Mouse (Mus musculus): ENCODE data around the gene Rapgef6.

The Rapgef6 gene

DNA sequence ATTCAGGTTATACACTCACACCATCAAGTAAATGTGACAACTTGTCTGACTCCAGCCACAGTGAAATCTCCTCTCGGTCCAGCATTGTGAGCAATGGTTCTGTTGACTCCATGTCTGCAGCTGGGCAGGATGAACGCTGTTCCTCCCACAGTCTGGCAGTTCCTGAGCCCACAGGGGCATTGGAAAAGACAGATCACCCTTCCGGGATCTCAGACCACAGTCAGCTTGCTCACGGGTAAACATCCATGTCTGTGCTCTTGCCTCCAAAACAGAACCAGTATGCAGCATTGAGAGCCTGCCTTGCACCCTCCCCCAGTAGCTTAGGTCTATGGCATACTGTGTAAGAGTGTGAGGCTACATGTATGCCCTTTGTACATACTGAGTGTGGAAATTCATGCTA lies 167.5 kb downstream of the Rapgef6 start:
- DNase-seq (ENCODE audit: inconsistent age in 2 of 2, low spot score in 1 of 2) = no peak

DNA sequence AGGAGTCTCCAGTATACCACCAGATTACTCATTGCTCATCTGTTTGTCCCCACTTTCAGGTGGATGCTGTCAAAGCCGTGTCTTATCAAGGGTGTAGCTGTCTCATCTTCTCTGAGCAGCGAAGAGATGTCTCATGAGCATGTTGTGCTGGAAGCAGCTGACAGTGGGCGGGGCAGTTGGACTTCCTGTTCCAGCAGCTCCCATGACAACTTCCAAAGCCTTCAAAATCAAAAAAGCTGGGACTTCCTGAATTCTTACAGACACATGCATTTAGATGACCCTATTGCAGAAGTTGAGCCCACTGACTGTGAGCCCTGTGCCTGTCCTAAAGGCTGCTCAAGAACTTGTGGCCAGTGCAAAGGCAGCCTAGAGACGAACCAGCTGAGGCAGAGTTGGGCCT lies 168.5 kb downstream of the Rapgef6 start:
- DNase-seq (ENCODE audit: inconsistent age in 2 of 2, low spot score in 1 of 2) = peak; percentile 19 to 41

DNA sequence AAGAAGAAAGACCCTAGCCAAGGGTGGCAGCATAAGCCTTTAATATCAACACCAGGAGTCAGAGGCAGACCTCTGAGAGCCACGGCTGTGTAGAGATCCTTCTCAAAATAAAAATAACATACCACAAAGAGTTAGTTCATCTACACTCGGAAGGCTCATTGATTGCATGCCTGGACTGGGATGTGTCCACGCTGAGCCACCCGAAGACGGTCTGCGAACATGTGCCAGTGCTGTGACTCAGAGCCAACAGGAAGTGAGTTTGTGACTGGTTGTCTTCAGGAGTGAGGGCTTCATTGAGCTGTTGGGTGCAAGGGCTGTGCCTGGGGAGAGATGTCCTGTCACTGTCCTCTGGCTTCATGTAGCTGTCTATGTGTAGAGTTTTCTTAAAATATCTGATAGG lies 171.0 kb downstream of the Rapgef6 start:
- no peak for DNase-seq (ENCODE audit: inconsistent age in 2 of 2, low spot score in 1 of 2)

DNA sequence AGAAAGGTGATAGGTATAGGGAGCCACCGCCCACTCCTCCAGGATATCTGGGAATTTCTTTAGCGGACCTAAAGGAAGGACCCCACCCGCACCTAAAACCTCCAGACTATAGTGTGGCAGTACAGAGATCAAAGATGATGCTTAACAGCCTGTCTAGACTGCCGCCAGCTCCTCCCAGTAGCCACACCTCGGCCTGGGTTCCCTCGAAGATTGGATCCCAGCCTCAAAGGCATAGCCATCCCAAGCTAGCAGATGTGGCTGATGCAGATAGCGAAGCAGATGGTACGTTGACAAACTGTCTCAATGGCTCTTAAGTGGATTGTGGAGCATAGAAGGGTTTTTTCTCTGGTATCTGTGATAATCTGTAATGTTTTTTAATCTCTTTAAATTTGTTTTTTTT lies 171.6 kb downstream of the Rapgef6 start:
- DNase-seq (ENCODE audit: inconsistent age in 2 of 2, low spot score in 1 of 2) = no peak

DNA sequence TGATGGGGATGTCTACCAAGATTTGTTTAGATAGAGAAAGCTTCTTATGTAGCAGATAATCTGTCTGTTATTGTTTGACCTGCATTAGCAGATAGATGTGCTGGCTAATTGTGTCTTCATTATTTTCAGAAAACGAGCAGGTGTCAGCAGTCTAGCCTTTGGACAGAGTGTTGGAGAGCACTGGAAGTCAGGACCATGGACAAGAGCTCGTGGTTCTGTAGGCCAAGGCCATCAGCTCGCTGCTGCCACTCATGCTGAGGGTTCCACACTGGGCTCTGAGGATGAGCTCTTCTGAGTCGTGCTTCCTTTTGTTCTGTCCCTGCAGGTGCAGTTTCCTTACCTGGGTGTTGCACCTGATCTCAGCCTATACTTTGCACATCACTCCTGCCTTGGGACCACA lies 173.3 kb downstream of the Rapgef6 start:
- DNase-seq (ENCODE audit: inconsistent age in 2 of 2, low spot score in 1 of 2) = peak; percentile 57 to 79

DNA sequence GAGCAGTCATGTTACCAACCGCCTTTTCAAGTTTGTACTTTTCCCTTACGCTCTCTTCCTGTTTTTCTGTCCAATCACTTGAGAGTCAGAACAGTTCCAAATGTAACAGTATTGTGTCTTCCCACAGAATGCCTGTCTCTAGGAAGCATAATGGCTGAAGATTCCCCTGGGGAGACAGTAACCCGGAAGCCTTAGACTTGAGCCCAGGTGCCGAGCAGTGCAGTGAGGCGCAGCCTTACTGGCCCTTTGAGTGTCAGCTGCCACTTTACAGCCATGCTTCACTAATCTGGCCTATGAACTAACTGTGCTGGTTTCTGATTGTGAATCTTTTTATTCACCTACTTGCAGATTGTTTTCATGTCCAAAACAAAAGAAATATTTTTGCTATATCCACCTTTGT lies 175.0 kb downstream of the Rapgef6 start:
- no peak for DNase-seq (ENCODE audit: inconsistent age in 2 of 2, low spot score in 1 of 2)

DNA sequence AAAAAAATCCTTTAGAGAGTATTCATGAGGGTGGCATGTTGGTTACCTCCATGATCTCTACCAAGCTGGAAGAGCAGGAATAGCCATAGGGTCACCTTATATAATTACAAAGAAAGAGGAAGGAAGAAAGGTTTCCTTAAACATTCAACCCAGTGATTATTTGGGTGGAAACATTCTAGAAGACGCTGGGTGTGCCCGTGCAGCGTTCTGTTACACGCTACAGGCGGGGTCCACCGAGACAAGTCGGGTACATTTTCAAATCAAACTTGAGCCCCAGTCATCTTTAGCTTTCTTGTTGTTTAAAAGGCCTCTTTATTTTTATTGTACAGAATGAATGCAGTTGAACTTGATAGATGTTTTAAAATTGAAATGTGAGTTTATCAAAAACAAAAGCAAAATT lies 176.0 kb downstream of the Rapgef6 start:
- DNase-seq (ENCODE audit: inconsistent age in 2 of 2, low spot score in 1 of 2) = no peak

DNA sequence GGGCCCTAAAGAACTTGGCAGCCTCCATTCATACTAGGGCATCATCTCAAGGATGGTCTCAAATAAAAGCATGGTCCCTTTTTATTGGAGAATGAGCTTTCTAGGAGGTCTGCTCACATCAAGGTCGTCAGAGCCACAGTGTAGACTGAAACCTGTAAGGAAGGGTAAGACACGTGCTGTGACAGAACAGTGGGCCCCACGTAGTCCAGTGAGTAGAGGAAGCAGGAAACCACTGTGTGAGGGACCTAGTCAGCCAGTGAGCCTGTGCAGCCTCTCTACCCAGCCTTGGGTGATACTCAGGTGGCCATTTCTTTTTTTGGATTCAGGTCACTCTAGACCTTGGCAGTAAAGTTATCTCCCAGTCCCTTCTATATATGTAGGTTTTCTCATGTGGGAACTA lies 177.3 kb downstream of the Rapgef6 start:
- DNase-seq (ENCODE audit: inconsistent age in 2 of 2, low spot score in 1 of 2) = no peak

DNA sequence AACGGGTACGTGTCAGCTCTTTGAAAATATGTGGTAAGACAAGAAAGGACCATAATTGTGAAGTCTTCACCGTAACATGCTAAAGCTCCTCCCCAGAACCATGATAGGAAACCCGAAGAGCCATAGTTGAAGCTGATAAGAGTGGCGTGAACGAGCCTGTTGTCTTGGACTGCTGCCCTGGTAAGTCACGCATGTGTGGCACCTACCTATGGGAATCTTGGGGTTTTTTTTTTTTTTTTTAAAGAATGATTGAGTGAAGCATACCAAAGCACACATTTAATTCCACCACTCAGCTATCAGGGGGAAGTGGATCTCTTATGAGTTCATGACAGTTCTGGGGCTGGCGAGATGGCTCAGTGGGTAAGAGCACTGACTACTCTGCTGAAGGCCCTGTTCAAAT lies 179.2 kb downstream of the Rapgef6 start:
- no peak for DNase-seq (ENCODE audit: inconsistent age in 2 of 2, low spot score in 1 of 2)

DNA sequence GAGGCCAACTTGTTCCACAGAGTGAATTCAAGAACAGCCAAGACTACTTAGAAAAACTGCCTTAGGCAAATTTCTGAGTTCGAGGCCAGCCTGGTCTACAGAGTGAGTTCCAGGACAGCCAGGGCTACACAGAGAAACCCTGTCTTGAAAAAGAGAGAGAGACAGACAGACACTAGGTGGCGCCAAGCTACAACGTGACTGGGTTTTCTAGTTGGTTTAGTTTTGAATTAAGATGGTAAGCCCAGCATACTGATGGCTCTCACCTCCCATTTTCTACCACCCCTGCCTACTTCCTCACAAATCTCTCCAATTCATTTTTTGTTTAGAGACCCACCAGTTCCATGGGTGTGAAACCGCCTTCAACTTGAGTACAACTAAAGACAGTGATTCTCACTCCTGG lies 180.7 kb downstream of the Rapgef6 start:
- DNase-seq (ENCODE audit: inconsistent age in 2 of 2, low spot score in 1 of 2) = peak; percentile 55 to 91

DNA sequence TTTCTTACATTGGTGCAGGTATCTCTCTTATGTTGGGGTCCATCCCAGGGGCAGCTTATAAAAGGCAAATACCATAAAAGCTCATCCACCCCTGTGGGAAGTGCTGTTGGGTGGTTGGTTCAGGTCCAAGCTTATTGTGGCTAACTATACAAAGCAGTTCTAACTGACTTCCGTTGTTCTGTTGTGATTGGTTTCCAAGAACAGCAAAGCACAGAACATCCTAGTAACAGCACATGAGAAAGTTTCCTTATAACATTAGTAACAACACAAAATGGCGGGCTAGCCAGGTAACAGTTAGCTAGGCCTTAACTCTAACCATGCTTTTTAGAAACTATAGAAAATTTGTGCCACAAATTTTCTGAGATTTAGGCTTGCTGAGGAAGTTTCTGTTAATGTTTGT lies 185.5 kb downstream of the Rapgef6 start:
- DNase-seq (ENCODE audit: inconsistent age in 2 of 2, low spot score in 1 of 2) = no peak

DNA sequence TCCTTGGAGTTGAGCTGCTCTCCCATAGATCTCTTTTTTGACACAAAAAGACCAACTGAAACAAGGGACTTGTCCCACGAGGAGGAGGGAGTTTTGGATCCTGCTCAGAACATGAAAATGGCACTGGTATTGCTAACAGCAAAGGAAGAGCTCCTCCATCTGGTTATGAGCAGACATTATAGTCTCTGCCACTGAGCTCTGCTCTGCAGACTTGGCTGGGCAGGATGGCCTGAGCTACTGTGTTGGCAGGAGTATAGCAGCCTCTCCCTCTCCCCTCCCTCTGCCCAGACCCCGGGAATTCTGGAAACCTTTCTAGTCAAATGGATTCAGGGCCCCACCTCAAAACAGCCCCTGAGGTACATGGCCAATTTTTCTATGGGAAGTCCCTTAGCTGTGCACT lies 187.0 kb downstream of the Rapgef6 start:
- DNase-seq (ENCODE audit: inconsistent age in 2 of 2, low spot score in 1 of 2) = no peak

DNA sequence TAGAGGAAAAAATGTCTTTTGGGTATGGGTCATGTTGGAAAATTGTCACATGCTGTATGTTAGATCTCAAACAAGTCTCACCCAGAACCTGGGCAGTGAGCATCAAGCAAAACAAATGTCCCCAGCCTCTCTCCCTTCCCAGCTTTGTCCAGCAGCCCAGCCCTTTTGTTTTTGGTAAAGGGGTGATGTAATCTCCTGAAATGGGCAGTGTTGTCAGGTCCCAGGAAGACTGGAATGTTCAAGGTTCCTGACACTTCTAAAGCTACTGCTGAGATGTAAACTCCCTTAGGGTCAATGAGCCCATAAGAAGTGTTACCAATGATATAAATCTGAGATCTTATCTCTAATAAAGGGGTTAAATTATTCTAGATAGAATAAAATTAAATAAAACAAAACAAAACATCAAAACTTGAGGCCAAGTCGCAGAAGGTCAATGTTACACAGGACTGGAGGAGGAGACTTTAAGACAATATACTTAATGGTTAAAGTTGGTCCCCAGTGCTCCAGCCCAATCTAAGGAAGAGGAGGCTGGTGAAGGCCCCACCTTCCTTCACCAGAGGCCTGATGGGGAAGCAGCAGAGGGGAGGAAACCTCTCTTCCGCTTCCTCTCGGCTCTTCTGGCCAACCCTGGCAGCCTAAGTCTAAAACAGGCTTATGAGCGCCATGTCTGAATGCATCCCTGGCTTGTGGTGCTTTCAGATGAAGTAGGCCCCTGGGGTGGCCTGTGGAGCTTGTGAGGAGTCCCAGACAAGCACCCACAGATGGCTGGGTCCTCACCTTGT lies 188.1 kb downstream of the Rapgef6 start:
- no peak for DNase-seq (ENCODE audit: inconsistent age in 2 of 2, low spot score in 1 of 2)

DNA sequence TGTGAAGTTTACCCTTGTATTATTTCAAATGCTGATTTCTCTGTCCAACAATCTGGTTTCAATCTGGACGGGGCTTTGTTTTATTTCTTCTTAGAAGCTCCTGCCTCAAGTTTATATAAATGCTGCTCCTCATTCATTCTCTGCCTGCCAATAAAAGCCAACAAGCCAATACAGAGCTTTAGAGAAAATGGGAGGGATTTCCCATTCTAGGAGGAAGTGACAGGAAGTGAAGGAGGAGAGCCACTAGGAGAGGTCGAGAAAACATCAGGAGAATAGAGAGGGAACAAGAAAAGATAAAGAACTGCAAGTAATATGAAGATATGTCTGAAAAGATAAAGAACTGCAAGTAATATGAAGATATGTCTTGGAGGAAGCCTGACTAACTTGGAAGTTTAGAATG lies 190.2 kb downstream of the Rapgef6 start:
- DNase-seq (ENCODE audit: inconsistent age in 2 of 2, low spot score in 1 of 2) = no peak

DNA sequence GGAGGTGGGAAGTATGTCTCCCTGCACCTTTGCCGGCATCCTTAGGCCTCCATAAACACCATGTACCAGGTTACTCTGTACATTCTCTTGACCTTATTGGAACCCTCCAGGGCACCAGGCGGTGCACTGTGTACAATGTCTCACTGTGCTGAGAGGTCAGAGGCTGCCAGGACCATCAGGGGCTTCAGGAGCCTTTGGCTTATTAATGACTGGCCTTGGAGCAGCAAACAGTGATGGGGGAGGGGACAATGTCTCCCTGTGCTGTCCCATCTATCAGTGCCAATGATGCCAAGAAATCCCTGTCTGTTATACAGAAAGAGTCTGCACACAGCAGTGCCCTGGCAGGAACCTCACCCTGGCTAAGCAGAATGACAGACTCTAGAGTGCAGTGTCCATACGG lies 195.2 kb downstream of the Rapgef6 start:
- no peak for DNase-seq (ENCODE audit: inconsistent age in 2 of 2, low spot score in 1 of 2)

DNA sequence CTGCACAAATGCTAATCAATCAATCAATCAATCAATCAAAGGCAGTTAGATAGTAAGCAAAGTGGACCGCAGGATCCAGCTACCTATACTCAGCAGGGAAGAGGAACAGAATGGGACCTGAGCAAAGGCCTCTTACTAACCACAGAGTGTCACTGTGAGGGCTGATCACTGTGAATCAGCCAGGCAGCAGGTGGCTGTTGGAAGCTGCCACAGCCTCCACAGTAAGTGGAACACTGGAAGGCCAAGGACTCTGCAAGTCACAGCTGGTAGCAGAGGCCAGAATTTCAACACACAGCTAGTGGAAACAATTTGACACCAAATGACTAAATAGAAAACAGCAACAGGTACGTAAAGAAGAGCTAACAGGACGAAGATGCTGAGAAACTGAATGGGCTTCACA lies 196.0 kb downstream of the Rapgef6 start:
- DNase-seq (ENCODE audit: inconsistent age in 2 of 2, low spot score in 1 of 2) = peak; percentile 11 to 76

DNA sequence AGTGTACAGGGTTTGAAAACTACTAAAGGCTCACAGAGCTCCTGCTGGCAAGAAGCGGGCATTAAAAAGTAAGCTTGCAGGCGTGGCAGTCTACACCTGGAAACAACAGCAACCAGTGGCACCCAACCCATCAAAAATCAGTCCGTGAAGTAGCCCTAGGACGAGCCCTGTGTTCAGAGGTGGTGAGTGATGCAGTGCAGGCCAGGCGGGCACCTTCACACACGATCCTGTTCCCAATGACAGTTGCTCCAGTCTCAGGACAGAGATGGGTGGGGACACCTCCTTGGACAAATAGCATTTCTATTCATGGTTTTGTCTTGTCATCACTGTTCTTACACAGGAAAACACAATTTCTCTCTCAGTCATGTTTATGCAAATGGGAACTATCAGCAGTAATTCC lies 199.4 kb downstream of the Rapgef6 start:
- no peak for DNase-seq (ENCODE audit: inconsistent age in 2 of 2, low spot score in 1 of 2)

DNA sequence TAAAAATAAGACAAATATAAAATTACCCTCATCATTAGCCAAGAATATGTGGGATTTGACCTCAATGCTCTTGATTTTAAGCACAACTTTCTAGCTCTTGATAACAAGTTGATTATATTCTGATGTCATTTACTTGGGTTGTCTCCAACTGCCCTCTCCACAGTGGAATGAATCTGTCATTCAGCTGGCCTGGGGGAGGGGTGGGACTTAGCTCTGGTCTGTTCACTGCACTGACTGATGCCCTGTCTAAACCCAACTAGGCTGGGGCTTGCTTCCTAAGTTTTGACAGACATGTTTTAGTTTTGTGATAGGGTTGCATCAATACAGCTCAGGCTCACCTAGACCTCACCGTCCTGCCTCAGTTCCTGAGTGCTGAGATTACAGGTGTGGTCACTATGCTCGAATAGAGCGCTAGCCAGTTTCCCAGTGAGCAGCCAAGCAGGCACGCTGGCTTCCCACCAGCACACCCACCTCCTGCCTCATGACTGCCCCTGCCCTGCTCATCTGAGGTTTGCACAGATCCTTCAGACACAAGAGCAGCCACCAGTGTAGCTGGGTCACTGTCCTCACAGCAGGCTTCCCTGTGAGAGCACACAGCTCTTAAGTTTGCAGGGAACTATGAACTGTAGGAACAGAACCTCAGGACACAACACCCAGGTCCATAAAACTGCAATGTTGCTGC lies 201.8 kb downstream of the Rapgef6 start:
- DNase-seq (ENCODE audit: inconsistent age in 2 of 2, low spot score in 1 of 2) = peak; percentile 19 to 60

DNA sequence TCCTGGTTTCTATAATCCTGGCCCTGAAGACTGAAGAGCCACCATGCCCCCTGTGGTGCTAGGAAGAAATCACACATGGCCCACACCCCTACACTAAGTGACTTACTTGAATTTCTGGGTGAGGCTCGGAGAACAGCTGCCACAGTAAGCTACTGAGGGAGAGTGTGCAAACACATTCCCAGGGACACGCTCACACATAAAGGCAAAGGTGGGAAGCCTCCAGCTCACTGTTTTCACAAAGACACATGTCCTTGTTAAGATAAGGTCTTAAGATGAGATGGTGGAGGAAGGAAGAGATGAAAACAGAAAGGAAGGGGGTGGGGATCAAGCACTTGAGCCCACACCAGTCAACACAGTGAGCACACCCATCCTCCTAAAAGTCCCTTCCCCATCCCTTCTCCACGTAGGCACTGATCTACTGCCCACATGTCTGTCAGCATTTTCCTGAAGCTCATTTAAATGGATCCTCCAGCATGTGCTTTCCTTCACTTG lies 204.0 kb downstream of the Rapgef6 start:
- no peak for DNase-seq (ENCODE audit: inconsistent age in 2 of 2, low spot score in 1 of 2)

DNA sequence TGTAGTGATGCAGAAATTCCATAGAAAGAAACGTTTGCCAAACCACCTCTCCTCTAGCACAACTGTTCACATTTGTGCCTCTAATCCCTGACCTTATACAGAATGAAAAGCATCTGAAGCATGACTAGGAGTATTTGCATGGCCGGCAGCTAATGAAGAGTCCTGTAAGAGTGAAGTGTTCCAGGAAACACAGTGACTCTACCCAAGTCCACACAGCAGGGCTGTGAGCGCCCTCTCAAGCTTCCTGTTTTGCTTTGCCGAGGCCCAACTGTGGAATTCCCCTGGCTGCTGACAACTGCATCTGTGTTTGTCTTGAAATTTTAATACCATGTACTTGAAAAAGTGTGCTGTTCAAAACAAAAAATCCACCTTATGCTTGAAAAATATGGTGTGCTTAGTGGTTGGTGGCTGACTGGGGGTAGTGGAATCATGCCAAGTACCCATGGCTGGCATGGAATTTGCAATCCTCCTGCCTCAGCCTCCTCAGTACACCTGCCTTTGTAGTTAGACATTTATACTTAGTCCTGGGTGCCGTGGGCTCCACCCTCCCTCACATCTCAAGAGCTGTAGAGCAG lies 204.8 kb downstream of the Rapgef6 start:
- DNase-seq (ENCODE audit: inconsistent age in 2 of 2, low spot score in 1 of 2) = no peak

DNA sequence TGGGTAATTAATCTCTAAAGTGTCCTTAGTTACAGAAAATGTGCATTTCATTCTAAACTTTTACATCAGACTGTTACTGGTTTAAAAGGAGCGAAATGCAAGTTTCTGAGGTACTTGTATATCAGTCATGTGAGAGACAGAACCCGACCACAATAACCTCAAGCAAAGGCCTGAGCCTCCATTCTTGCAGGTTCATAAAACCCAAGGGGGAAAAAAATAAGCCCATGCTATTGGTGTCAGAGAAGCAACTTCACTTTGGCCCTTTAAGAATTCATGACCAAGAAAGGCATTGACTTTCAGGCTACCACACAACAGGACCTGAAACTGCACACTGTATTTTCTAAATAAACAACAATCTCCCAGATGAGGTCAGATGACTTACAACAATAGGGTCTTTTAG lies 205.7 kb downstream of the Rapgef6 start:
- no peak for DNase-seq (ENCODE audit: inconsistent age in 2 of 2, low spot score in 1 of 2)

DNA sequence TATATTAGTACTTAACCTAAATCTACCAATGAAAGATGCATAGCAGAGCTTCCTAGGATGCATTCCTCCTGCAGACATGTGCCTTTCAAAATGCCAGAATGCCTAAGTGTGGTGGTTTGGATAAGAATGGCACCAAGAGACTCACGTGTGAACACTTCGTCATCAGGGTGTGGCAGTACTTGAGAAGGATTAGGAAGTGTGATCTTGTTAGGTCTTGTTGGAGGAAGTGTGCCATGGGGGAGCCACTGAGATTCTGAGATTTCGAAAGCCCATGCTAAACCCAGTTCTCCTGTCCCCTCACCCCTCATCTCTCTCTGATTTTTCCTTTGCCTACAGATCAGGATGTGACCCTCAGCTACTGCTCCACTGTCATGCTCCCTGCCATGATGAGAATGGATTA lies 206.7 kb downstream of the Rapgef6 start:
- no peak for DNase-seq (ENCODE audit: inconsistent age in 2 of 2, low spot score in 1 of 2)

Measured in adrenal gland, adult (tissue).